Comparison of ENCODE assay signal across 8 mouse cellular contexts in the genomic region with DNA sequence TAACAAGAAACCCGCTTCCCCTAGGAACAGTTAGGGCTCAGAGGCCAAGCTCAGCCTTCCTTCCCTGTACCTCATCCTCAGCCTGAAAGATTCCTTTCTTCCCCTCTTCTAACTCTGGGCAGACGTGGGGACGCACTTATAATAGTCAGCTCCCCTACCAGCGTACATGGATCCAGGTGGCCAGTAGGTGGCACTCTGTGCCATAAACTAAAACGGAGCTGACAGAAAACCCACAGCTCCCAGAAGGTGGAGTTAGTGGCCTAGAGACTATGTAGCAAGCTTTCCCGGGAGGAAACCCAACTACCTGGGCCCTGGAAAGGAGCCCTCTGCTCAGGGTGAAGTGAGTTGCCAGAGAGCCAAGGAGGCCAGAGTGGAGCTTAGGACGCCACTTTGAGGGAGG. TPM values are rescaled to one million over a fixed set of nuclear protein-coding genes. Genes with fewer than 3 reads are reported as not detected.
DNase-seq lines count a peak whose midpoint lies in the region; ATAC-seq and TF ChIP-seq lines count a peak whose summit lies in the region.

No protein-coding gene starts in this region.

- peaks cover 2 to 25% of the 10 kb centered on the region in 2 experiments; a peak in 2 of 4 replicates for H3K4me1 ChIP-seq in CH12.LX (ENCODE audit: control insufficient read depth in 1 of 2, insufficient read depth in 2 of 2)
- no peaks in the 10 kb centered on the region for H3K4me1 ChIP-seq in cortical plate, adult 2 months (ENCODE audit: control insufficient read depth, insufficient read depth, low read length)
- no peaks in the 10 kb centered on the region; the same call in 1 of the 2 replicates for H3K4me1 ChIP-seq in lung, embryonic 16.5 days (replicated peaks; ENCODE audit: control insufficient read depth, insufficient read depth, low read length)

- TF ChIP-seq RAD21 in CH12.LX (IDR thresholded peaks at IDR 0.05; ENCODE audit: low read depth, low read length), result peak; percentile 93

- 23% methylated on average over 7 of the region's 7 CpGs for WGBS in lung, embryonic 16.5 days

- H3K9ac ChIP-seq in CH12.LX (ENCODE audit: insufficient read depth, low read depth), result no peak overlapping the region
- H3K9ac ChIP-seq in lung, embryonic 16.5 days (ENCODE audit: low read length), result no peak overlapping the region

- peak; percentile 62 to 99; a peak in 3 of 4 replicates for TF ChIP-seq CTCF in CH12.LX (conservative IDR thresholded peaks at IDR 0.05 in 1 of 2, IDR thresholded peaks at IDR 0.05 in 1 of 2; ENCODE audit: low read depth in 2 of 2, low read length in 2 of 2)
- TF ChIP-seq CTCF in cortical plate, adult 2 months (IDR thresholded peaks at IDR 0.05; ENCODE audit: extremely low read depth, insufficient read depth, low read length), result peak; percentile 92

- dilution Hi-C loops in CH12.LX (cut with MboI; ENCODE audit: extremely low pct_ligation_motif_present, extremely low pct_unique_long_range_greater_than_20kb, low sequenced_read_pairs), result no loop called here

- no peak for TF ChIP-seq EP300 in CH12.LX (IDR thresholded peaks at IDR 0.05; ENCODE audit: low read length)

- peak; percentile 78 for ATAC-seq in lung, embryonic 16.5 days (ENCODE audit: low read depth)

- H3K36me3 ChIP-seq in CH12.LX (replicated peaks in 1 of 2; ENCODE audit: control insufficient read depth in 1 of 2, insufficient read depth in 1 of 2, low read length in 1 of 2), result peaks cover 3 to 32% of the 10 kb centered on the region in 2 experiments
- H3K36me3 ChIP-seq in lung, embryonic 16.5 days (ENCODE audit: control insufficient read depth, insufficient read depth, low read length), result no peaks in the 10 kb centered on the region

- no peak overlapping the region for H3K27ac ChIP-seq in CH12.LX (ENCODE audit: insufficient read depth, low read depth)
- H3K27ac ChIP-seq in cortical plate, adult 2 months (ENCODE audit: insufficient read depth, low read length), result no peak overlapping the region
- H3K27ac ChIP-seq in lung, embryonic 16.5 days (ENCODE audit: low read length), result no peak overlapping the region

- peaks cover 5% of the 10 kb centered on the region for H3K27me3 ChIP-seq in CH12.LX (replicated peaks)
- H3K27me3 ChIP-seq in lung, embryonic 16.5 days (ENCODE audit: control insufficient read depth, insufficient read depth, low read depth, low read length), result no peaks in the 10 kb centered on the region

- H3K4me3 ChIP-seq in CH12.LX (replicated peaks in 1 of 3; ENCODE audit: low read depth in 2 of 3, low read length in 2 of 3, poor library complexity in 1 of 3), result peak overlapping the region in 2 of 3 experiments; percentile 64 to 66
- no peak overlapping the region for H3K4me3 ChIP-seq in cortical plate, adult 2 months (ENCODE audit: insufficient read depth, low read length)
- no peak overlapping the region for H3K4me3 ChIP-seq in lung, embryonic 16.5 days (ENCODE audit: low read length)

- TF ChIP-seq POLR2A in CH12.LX (IDR thresholded peaks at IDR 0.05; ENCODE audit: low read depth, low read length), result no peak
- TF ChIP-seq POLR2A in cortical plate, adult 2 months (IDR thresholded peaks at IDR 0.05; ENCODE audit: extremely low read depth, insufficient read depth, low read length), result no peak

- peak overlapping the region; percentile 48; the same call in 1 of the 2 replicates for H3K4me2 ChIP-seq in CH12.LX (ENCODE audit: insufficient read depth, low read depth, poor library complexity, severe bottlenecking)
- no peak overlapping the region for H3K4me2 ChIP-seq in lung, embryonic 16.5 days (ENCODE audit: low read depth, low read length)

- no peaks in the 10 kb centered on the region for H3K9me3 ChIP-seq in CH12.LX (replicated peaks; ENCODE audit: low read length)
- H3K9me3 ChIP-seq in lung, embryonic 16.5 days (ENCODE audit: control insufficient read depth, low read length), result no peaks in the 10 kb centered on the region

- in situ Hi-C loops in CH12.LX (cut with MboI; ENCODE audit: low pct_ligation_motif_present, low pct_unique_long_range_greater_than_20kb, low sequenced_read_pairs), result loop anchor here (5.0 kb wide), 1 partner anchor 55 kb away; no protein-coding TSS in a partner anchor

- peak; percentile 86 for DNase-seq in CH12.LX (ENCODE audit: extremely low read depth)
- peak; percentile 64 to 72 for DNase-seq in adrenal gland, adult 18-20 months (ENCODE audit: low spot score in 2 of 2)
- peak; percentile 52 for DNase-seq in gastrocnemius, postnatal 25 days
- DNase-seq in kidney, postnatal 4 days, result peak; percentile 84 to 88
- DNase-seq in right cerebral cortex, postnatal 10 days (ENCODE audit: low spot score in 2 of 2), result peak; percentile 82 to 88
- peak; percentile 69 for DNase-seq in urinary bladder, postnatal 14 days (ENCODE audit: low spot score)

- H3K79me2 ChIP-seq in CH12.LX (replicated peaks; ENCODE audit: control insufficient read depth, extremely low read depth, insufficient read depth, poor library complexity, severe bottlenecking), result no peaks in the 10 kb centered on the region

TF ChIP-seq in CH12.LX, 34 proteins besides CTCF, POLR2A, EP300 and RAD21:
- TF ChIP-seq SMC3 (IDR thresholded peaks at IDR 0.05; ENCODE audit: low read depth, low read length) (peak; percentile 91), ZC3H11A (IDR thresholded peaks at IDR 0.05; ENCODE audit: low read depth, low read length) (peak; percentile 65), MYC (IDR thresholded peaks at IDR 0.05; ENCODE audit: low read depth, low read length) (no peak), KAT2A (IDR thresholded peaks at IDR 0.05; ENCODE audit: insufficient replicate concordance, low read length) (no peak), UBTF (IDR thresholded peaks at IDR 0.05; ENCODE audit: low read depth, low read length) (no peak), CHD2 (IDR thresholded peaks at IDR 0.05; ENCODE audit: low read length) (no peak), MAZ (IDR thresholded peaks at IDR 0.05; ENCODE audit: low read depth, low read length) (no peak), POLR2AphosphoS2 (IDR thresholded peaks at IDR 0.05; ENCODE audit: low read depth, low read length) (no peak), PAX5 (IDR thresholded peaks at IDR 0.05; ENCODE audit: low read length) (no peak), JUN (IDR thresholded peaks at IDR 0.05; ENCODE audit: insufficient read depth, low read depth, low read length) (no peak), ZKSCAN1 (IDR thresholded peaks at IDR 0.05; ENCODE audit: borderline replicate concordance, low read depth, low read length) (no peak)

RNA-seq across cellular contexts. Expression of a gene that starts 18.3 kb away (rescaled TPM):
- total RNA-seq in CH12.LX (2012; rRNA removed), result 7.0 and 7.7 TPM in 2 replicates
- 12.2 and 13.4 TPM in 2 replicates for total RNA-seq in CH12.LX (2014; rRNA removed)
- 15.9 and 19.1 TPM in 2 replicates for polyA plus RNA-seq in CH12.LX (2012; ENCODE audit: insufficient read length, low read depth)
- total RNA-seq in adrenal gland, adult 18-20 months (2021), result 10 to 100 TPM; 19.3 to 31.8 TPM
- 2.0 and 2.1 TPM in 2 replicates for polyA plus RNA-seq in cortical plate, adult 2 months (2012; rRNA removed)
- 1 to 10 TPM; 4.2 to 5.5 TPM for total RNA-seq in gastrocnemius, postnatal 25 days (2021)
- 14.4 and 15.8 TPM in 2 replicates for polyA plus RNA-seq in lung, embryonic 16.5 days (2015; fragmentation: Nextera tagmentation; extraction: Ambion mirVana)

RNA-seq across cellular contexts. Expression of a gene that starts 32.2 kb away (rescaled TPM):
- total RNA-seq in CH12.LX (2012; rRNA removed), result 2.5 and 2.6 TPM in 2 replicates
- total RNA-seq in CH12.LX (2014; rRNA removed), result 5.0 and 5.1 TPM in 2 replicates
- 5.6 and 6.6 TPM in 2 replicates for polyA plus RNA-seq in CH12.LX (2012; ENCODE audit: insufficient read length, low read depth)
- total RNA-seq in adrenal gland, adult 18-20 months (2021), result 10 to 100 TPM; 17.6 to 46.0 TPM
- polyA plus RNA-seq in cortical plate, adult 2 months (2012; rRNA removed), result 63.5 and 68.7 TPM in 2 replicates
- total RNA-seq in gastrocnemius, postnatal 25 days (2021), result 10 to 100 TPM; 22.1 to 27.4 TPM
- 0.45 and 0.65 TPM in 2 replicates for polyA plus RNA-seq in lung, embryonic 16.5 days (2015; fragmentation: Nextera tagmentation; extraction: Ambion mirVana)

Comparison
In these comparisons a context has a peak if more than half of its experiments do, and no peak if none do; other contexts are left out.
1. H3K4me3 ChIP-seq: peak in CH12.LX (2 of 3); none in cortical plate, adult 2 months (single experiment) and lung, embryonic 16.5 days (single experiment).
2. Peak in every context shown above with its lines, with median percentiles within 50 percentile points of each other: DNase-seq.